Mouse (Mus musculus) cortical plate, adult 2 months (tissue): Measurements from ENCODE around the gene Tbc1d10a.

ENCODE experiments used
- CTCF ChIP-seq: fragments of 200-500 bp; IDR thresholded peaks from 2 replicates; pipeline ENCODE4 v1.5.1; 2011; ENCODE audit warnings: mild to moderate bottlenecking, control low read depth, low read length; ENCODE audit not compliant: insufficient read depth; ENCODE audit errors: extremely low read depth
- POLR2A ChIP-seq: fragments of 200-500 bp; IDR thresholded peaks from 2 replicates; pipeline ENCODE4 v1.6.1; 2011; ENCODE audit warnings: mild to moderate bottlenecking, low read length, control low read depth; ENCODE audit not compliant: insufficient read depth; ENCODE audit errors: extremely low read depth

GRCm38 (mm10) chr11:4219317-4219751, 32.7 kb downstream of the Tbc1d10a start:
- peak; percentile 97 for TF ChIP-seq CTCF
- TF ChIP-seq POLR2A, result no peak
